Mouse (Mus musculus): ENCODE measurements around the gene Dhh. TPM values are rescaled to one million over a fixed set of nuclear protein-coding genes. Genes with fewer than 3 reads are reported as not detected.

The Dhh gene
- polyA plus RNA-seq, 1 experiment from 2014 or later, result 1.8 TPM

- no peak overlapping the region for H3K27ac ChIP-seq (ENCODE audit: low read length)
- H3K9me3 ChIP-seq (ENCODE audit: low read length), result no peaks in the 10 kb centered on the region
- H3K9ac ChIP-seq (replicated peaks; ENCODE audit: low read length), result no peak overlapping the region
- H3K4me1 ChIP-seq (ENCODE audit: insufficient read depth, low read length), result no peaks in the 10 kb centered on the region
- H3K4me2 ChIP-seq (replicated peaks; ENCODE audit: low read depth, low read length), result no peak overlapping the region
- H3K36me3 ChIP-seq (ENCODE audit: insufficient read depth, low read length), result peaks cover 96% of the 10 kb centered on the region
- no peaks in the 10 kb centered on the region for H3K27me3 ChIP-seq (ENCODE audit: insufficient read depth, low read length)
- H3K4me3 ChIP-seq (ENCODE audit: low read length), result no peak overlapping the region
- WGBS, result 92% methylated on average over 16 of the region's 16 CpGs
- no peak for ATAC-seq (ENCODE audit: low FRiP score, low TSS enrichment)
Measured at GRCm38 (mm10) chr15:98854214-98854613, 44.1 kb downstream of the Dhh start.

- Histone ChIP-seq H3K4me3 (ENCODE audit: low read length) (no peak overlapping the region), H3K4me1 (ENCODE audit: insufficient read depth, low read length) (no peaks in the 10 kb centered on the region), H3K27ac (ENCODE audit: low read length) (no peak overlapping the region), H3K27me3 (ENCODE audit: insufficient read depth, low read length) (no peaks in the 10 kb centered on the region), H3K9ac (replicated peaks; ENCODE audit: low read length) (no peak overlapping the region), H3K4me2 (replicated peaks; ENCODE audit: low read depth, low read length) (no peak overlapping the region), H3K9me3 (ENCODE audit: low read length) (no peaks in the 10 kb centered on the region), H3K36me3 (ENCODE audit: insufficient read depth, low read length) (peaks cover 98% of the 10 kb centered on the region)
- peak; percentile 33 for ATAC-seq (ENCODE audit: low FRiP score, low TSS enrichment)
- 93% methylated on average over 28 of the region's 28 CpGs for WGBS
Measured at GRCm38 (mm10) chr15:98853161-98853937, 45.0 kb downstream of the Dhh start.

GRCm38 (mm10) chr15:98852733-98853132 is 45.6 kb downstream of the Dhh start:
- WGBS, result 93% methylated on average over 9 of the region's 9 CpGs
- ATAC-seq (ENCODE audit: low FRiP score, low TSS enrichment), result no peak
- no peak overlapping the region for H3K27ac ChIP-seq (ENCODE audit: low read length)
- H3K4me3 ChIP-seq (ENCODE audit: low read length), result no peak overlapping the region
- H3K4me2 ChIP-seq (replicated peaks; ENCODE audit: low read depth, low read length), result no peak overlapping the region
- no peaks in the 10 kb centered on the region for H3K27me3 ChIP-seq (ENCODE audit: insufficient read depth, low read length)
- H3K4me1 ChIP-seq (ENCODE audit: insufficient read depth, low read length), result no peaks in the 10 kb centered on the region
- peaks cover 98% of the 10 kb centered on the region for H3K36me3 ChIP-seq (ENCODE audit: insufficient read depth, low read length)
- no peak overlapping the region for H3K9ac ChIP-seq (replicated peaks; ENCODE audit: low read length)
- no peaks in the 10 kb centered on the region for H3K9me3 ChIP-seq (ENCODE audit: low read length)

GRCm38 (mm10) chr15:98852071-98852470 is 46.3 kb downstream of the Dhh start:
- Histone ChIP-seq H3K4me1 (ENCODE audit: insufficient read depth, low read length) (no peaks in the 10 kb centered on the region), H3K9me3 (ENCODE audit: low read length) (no peaks in the 10 kb centered on the region), H3K9ac (replicated peaks; ENCODE audit: low read length) (no peak overlapping the region), H3K27ac (ENCODE audit: low read length) (no peak overlapping the region), H3K4me3 (ENCODE audit: low read length) (no peak overlapping the region), H3K4me2 (replicated peaks; ENCODE audit: low read depth, low read length) (no peak overlapping the region), H3K36me3 (ENCODE audit: insufficient read depth, low read length) (peaks cover 98% of the 10 kb centered on the region), H3K27me3 (ENCODE audit: insufficient read depth, low read length) (no peaks in the 10 kb centered on the region)
- no peak for ATAC-seq (ENCODE audit: low FRiP score, low TSS enrichment)
- WGBS, result 96% methylated on average over 9 of the region's 9 CpGs

- Histone ChIP-seq H3K36me3 (ENCODE audit: insufficient read depth, low read length) (peaks cover 98% of the 10 kb centered on the region), H3K27me3 (ENCODE audit: insufficient read depth, low read length) (no peaks in the 10 kb centered on the region), H3K9me3 (ENCODE audit: low read length) (no peaks in the 10 kb centered on the region), H3K27ac (ENCODE audit: low read length) (no peak overlapping the region), H3K4me3 (ENCODE audit: low read length) (no peak overlapping the region), H3K4me2 (replicated peaks; ENCODE audit: low read depth, low read length) (no peak overlapping the region), H3K4me1 (ENCODE audit: insufficient read depth, low read length) (no peaks in the 10 kb centered on the region), H3K9ac (replicated peaks; ENCODE audit: low read length) (no peak overlapping the region)
- WGBS, result 92% methylated on average over 21 of the region's 21 CpGs
- no peak for ATAC-seq (ENCODE audit: low FRiP score, low TSS enrichment)
Measured at GRCm38 (mm10) chr15:98851229-98851818, 47.0 kb downstream of the Dhh start.

- Histone ChIP-seq H3K27ac (ENCODE audit: low read length) (no peak overlapping the region), H3K4me2 (replicated peaks; ENCODE audit: low read depth, low read length) (no peak overlapping the region), H3K27me3 (ENCODE audit: insufficient read depth, low read length) (no peaks in the 10 kb centered on the region), H3K9ac (replicated peaks; ENCODE audit: low read length) (no peak overlapping the region), H3K4me3 (ENCODE audit: low read length) (no peak overlapping the region), H3K9me3 (ENCODE audit: low read length) (no peaks in the 10 kb centered on the region), H3K36me3 (ENCODE audit: insufficient read depth, low read length) (peaks cover 98% of the 10 kb centered on the region), H3K4me1 (ENCODE audit: insufficient read depth, low read length) (no peaks in the 10 kb centered on the region)
- WGBS, result 88% methylated on average over 14 of the region's 14 CpGs
- no peak for ATAC-seq (ENCODE audit: low FRiP score, low TSS enrichment)
Measured at GRCm38 (mm10) chr15:98850668-98851067, 47.7 kb downstream of the Dhh start.

GRCm38 (mm10) chr15:98849956-98850600 is 48.3 kb downstream of the Dhh start:
- no peak overlapping the region for H3K9ac ChIP-seq (replicated peaks; ENCODE audit: low read length)
- no peak for ATAC-seq (ENCODE audit: low FRiP score, low TSS enrichment)
- 86% methylated on average over 16 of the region's 16 CpGs for WGBS

GRCm38 (mm10) chr15:98849165-98849564 is 49.2 kb downstream of the Dhh start:
- peaks cover 98% of the 10 kb centered on the region for H3K36me3 ChIP-seq (ENCODE audit: insufficient read depth, low read length)
- WGBS, result 95% methylated on average over 11 of the region's 11 CpGs
- no peak for ATAC-seq (ENCODE audit: low FRiP score, low TSS enrichment)

More at GRCm38 (mm10) chr15:98849956-98850600, 48.3 kb downstream of the Dhh start:
- Histone ChIP-seq H3K27ac (ENCODE audit: low read length) (no peak overlapping the region), H3K9me3 (ENCODE audit: low read length) (no peaks in the 10 kb centered on the region), H3K36me3 (ENCODE audit: insufficient read depth, low read length) (peaks cover 98% of the 10 kb centered on the region), H3K4me3 (ENCODE audit: low read length) (no peak overlapping the region), H3K4me1 (ENCODE audit: insufficient read depth, low read length) (no peaks in the 10 kb centered on the region), H3K4me2 (replicated peaks; ENCODE audit: low read depth, low read length) (no peak overlapping the region), H3K27me3 (ENCODE audit: insufficient read depth, low read length) (no peaks in the 10 kb centered on the region)

GRCm38 (mm10) chr15:98846140-98846539 is 52.2 kb downstream of the Dhh start:
- 85% methylated on average over 8 of the region's 8 CpGs for WGBS
- Histone ChIP-seq H3K27ac (ENCODE audit: low read length) (no peak overlapping the region), H3K36me3 (ENCODE audit: insufficient read depth, low read length) (peaks cover 99% of the 10 kb centered on the region), H3K4me1 (ENCODE audit: insufficient read depth, low read length) (no peaks in the 10 kb centered on the region), H3K9me3 (ENCODE audit: low read length) (no peaks in the 10 kb centered on the region), H3K4me2 (replicated peaks; ENCODE audit: low read depth, low read length) (no peak overlapping the region), H3K9ac (replicated peaks; ENCODE audit: low read length) (no peak overlapping the region), H3K27me3 (ENCODE audit: insufficient read depth, low read length) (no peaks in the 10 kb centered on the region), H3K4me3 (ENCODE audit: low read length) (no peak overlapping the region)
- no peak for ATAC-seq (ENCODE audit: low FRiP score, low TSS enrichment)

More at GRCm38 (mm10) chr15:98849165-98849564, 49.2 kb downstream of the Dhh start:
- H3K27me3 ChIP-seq (ENCODE audit: insufficient read depth, low read length), result no peaks in the 10 kb centered on the region
- no peaks in the 10 kb centered on the region for H3K4me1 ChIP-seq (ENCODE audit: insufficient read depth, low read length)
- H3K9ac ChIP-seq (replicated peaks; ENCODE audit: low read length), result no peak overlapping the region
- no peak overlapping the region for H3K27ac ChIP-seq (ENCODE audit: low read length)
- no peak overlapping the region for H3K4me2 ChIP-seq (replicated peaks; ENCODE audit: low read depth, low read length)
- no peak overlapping the region for H3K4me3 ChIP-seq (ENCODE audit: low read length)
- no peaks in the 10 kb centered on the region for H3K9me3 ChIP-seq (ENCODE audit: low read length)

- no peak overlapping the region for H3K4me2 ChIP-seq (replicated peaks; ENCODE audit: low read depth, low read length)
- ATAC-seq (ENCODE audit: low FRiP score, low TSS enrichment), result no peak
- peaks cover 99% of the 10 kb centered on the region for H3K36me3 ChIP-seq (ENCODE audit: insufficient read depth, low read length)
- 94% methylated on average over 2 of the region's 2 CpGs for WGBS
- H3K27me3 ChIP-seq (ENCODE audit: insufficient read depth, low read length), result no peaks in the 10 kb centered on the region
- H3K4me1 ChIP-seq (ENCODE audit: insufficient read depth, low read length), result no peaks in the 10 kb centered on the region
- H3K9ac ChIP-seq (replicated peaks; ENCODE audit: low read length), result no peak overlapping the region
- H3K4me3 ChIP-seq (ENCODE audit: low read length), result no peak overlapping the region
- no peaks in the 10 kb centered on the region for H3K9me3 ChIP-seq (ENCODE audit: low read length)
- H3K27ac ChIP-seq (ENCODE audit: low read length), result no peak overlapping the region
Measured at GRCm38 (mm10) chr15:98845149-98845548, 53.2 kb downstream of the Dhh start.

Measured in kidney, embryonic 16.5 days (tissue).